ENCODE assay signal across 9 mouse cellular contexts in genomic region chr7:70330761-70331242, GRCm38 (mm10). TPM values are rescaled to one million over a fixed set of nuclear protein-coding genes. Genes with fewer than 3 reads are reported as not detected.
DNase-seq lines count a peak whose midpoint lies in the region; ATAC-seq and TF ChIP-seq lines count a peak whose summit lies in the region.
"Had no signal": no experiment of that assay in that cellular context is flagged by ENCODE, and none has a peak within 500 bp of the region (broad histone marks: within the 10 kb centered on the region; RNA-seq: fewer than 3 reads in every experiment).

No protein-coding gene starts in this region.

- H3K4me1 ChIP-seq in kidney, postnatal 0 days (replicated peaks; ENCODE audit: insufficient read depth, low read length), result peaks cover 9% of the 10 kb centered on the region; the same call in 1 of the 2 replicates
- H3K4me1 ChIP-seq in embryonic facial prominence, embryonic 11.5 days (ENCODE audit: control insufficient read depth, insufficient read depth, low read length), result peaks cover 4% of the 10 kb centered on the region
- H3K4me1 ChIP-seq in hindbrain, postnatal 0 days (ENCODE audit: insufficient read depth, low read length), result no peaks in the 10 kb centered on the region
- no peaks in the 10 kb centered on the region for H3K4me1 ChIP-seq in cerebellum, adult 2 months (ENCODE audit: control insufficient read depth, insufficient read depth, low read length)

- peak overlapping the region; percentile 54 for H3K4me3 ChIP-seq in kidney, postnatal 0 days (replicated peaks; ENCODE audit: low read depth, low read length)
- H3K4me3 ChIP-seq in embryonic facial prominence, embryonic 11.5 days (ENCODE audit: low read depth, low read length), result peak overlapping the region; percentile 42
- H3K4me3 ChIP-seq in hindbrain, postnatal 0 days (ENCODE audit: low read length), result peak overlapping the region; percentile 38
- no peak overlapping the region for H3K4me3 ChIP-seq in cerebellum, adult 2 months (replicated peaks; ENCODE audit: insufficient read depth, low read depth, low read length)

- no peak for DNase-seq in kidney, postnatal 0 days (ENCODE audit: low spot score)
- DNase-seq in kidney, adult 8-10 months, result no peak
- DNase-seq in embryonic facial prominence, embryonic 11.5 days (ENCODE audit: low spot score), result peak; percentile 54
- DNase-seq in hindbrain, postnatal 0 days (ENCODE audit: low spot score), result no peak
- peak; percentile 60 for DNase-seq in neural tube, embryonic 10.5 days (ENCODE audit: extremely low spot score, low spot score)
- no peak for DNase-seq in cerebellum, adult 2 months
- no peak for DNase-seq in adrenal gland, postnatal 4 days (ENCODE audit: low spot score in 2 of 2)
- no peak for DNase-seq in B cell, adult 2 months

- H3K9me3 ChIP-seq in kidney, postnatal 0 days (replicated peaks; ENCODE audit: low read length), result no peaks in the 10 kb centered on the region
- H3K9me3 ChIP-seq in embryonic facial prominence, embryonic 11.5 days (replicated peaks; ENCODE audit: control insufficient read depth, low read length), result no peaks in the 10 kb centered on the region
- no peaks in the 10 kb centered on the region for H3K9me3 ChIP-seq in hindbrain, postnatal 0 days (ENCODE audit: low read length)

- peak overlapping the region; percentile 88 for H3K4me2 ChIP-seq in kidney, postnatal 0 days (ENCODE audit: low read length)
- H3K4me2 ChIP-seq in embryonic facial prominence, embryonic 11.5 days (ENCODE audit: low read depth, low read length), result peak overlapping the region; percentile 89
- H3K4me2 ChIP-seq in hindbrain, postnatal 0 days (ENCODE audit: low read depth, low read length), result peak overlapping the region; percentile 71

- TF ChIP-seq CTCF in kidney, postnatal 0 days (IDR thresholded peaks at IDR 0.05; ENCODE audit: low read depth), result no peak
- TF ChIP-seq CTCF in hindbrain, postnatal 0 days (IDR thresholded peaks at IDR 0.05; ENCODE audit: low read depth), result no peak
- TF ChIP-seq CTCF in cerebellum, adult 2 months (IDR thresholded peaks at IDR 0.05; ENCODE audit: borderline replicate concordance, insufficient read depth, low read depth, low read length), result no peak

- H3K27me3 ChIP-seq in kidney, postnatal 0 days (ENCODE audit: insufficient read depth, low read length), result no peaks in the 10 kb centered on the region
- peaks cover 36% of the 10 kb centered on the region for H3K27me3 ChIP-seq in embryonic facial prominence, embryonic 11.5 days (ENCODE audit: control insufficient read depth, insufficient read depth, low read length)
- H3K27me3 ChIP-seq in hindbrain, postnatal 0 days (ENCODE audit: insufficient read depth, low read length), result peaks cover 67% of the 10 kb centered on the region
- H3K27me3 ChIP-seq in cerebellum, adult 2 months (ENCODE audit: control insufficient read depth, insufficient read depth, low read length), result peaks cover 10% of the 10 kb centered on the region; the same call in 1 of the 2 replicates
- H3K27me3 ChIP-seq: Patski had no signal

- peak; percentile 41 for ATAC-seq in kidney, postnatal 0 days (replicated peaks; ENCODE audit: low FRiP score, low read depth)
- ATAC-seq in embryonic facial prominence, embryonic 11.5 days (replicated peaks; ENCODE audit: insufficient number of reproducible peaks, low FRiP score, low TSS enrichment, low read depth), result peak; percentile 44
- ATAC-seq in hindbrain, postnatal 0 days, result peak; percentile 43; the same call in 1 of the 2 replicates

- peak overlapping the region; percentile 82 for H3K27ac ChIP-seq in kidney, postnatal 0 days
- 0 out of 2 replicates have a peak overlapping the region, but pooled peaks have one; percentile 7 for H3K27ac ChIP-seq in embryonic facial prominence, embryonic 11.5 days (replicated peaks; ENCODE audit: low read depth, low read length)
- H3K27ac ChIP-seq in hindbrain, postnatal 0 days, result peak overlapping the region; percentile 77
- no peak overlapping the region for H3K27ac ChIP-seq in cerebellum, adult 2 months (ENCODE audit: insufficient read depth, low read length)

- WGBS in kidney, postnatal 0 days, result 8% methylated on average over 19 of the region's 19 CpGs
- under 1% methylated on average over 19 of the region's 19 CpGs for WGBS in embryonic facial prominence, embryonic 11.5 days
- WGBS in hindbrain, postnatal 0 days, result 2% methylated on average over 19 of the region's 19 CpGs
- WGBS in cerebellum, adult 2 months, result 2% methylated on average over 19 of the region's 19 CpGs

- no peak for TF ChIP-seq POLR2A in cerebellum, adult 2 months (IDR thresholded peaks at IDR 0.05; ENCODE audit: borderline replicate concordance, insufficient read depth, low read length)

- no peaks in the 10 kb centered on the region for H3K36me3 ChIP-seq in kidney, postnatal 0 days (ENCODE audit: insufficient read depth, low read length)
- H3K36me3 ChIP-seq in embryonic facial prominence, embryonic 11.5 days (replicated peaks; ENCODE audit: control insufficient read depth, insufficient read depth, low read depth, low read length), result no peaks in the 10 kb centered on the region
- H3K36me3 ChIP-seq in hindbrain, postnatal 0 days (ENCODE audit: insufficient read depth, low read length), result no peaks in the 10 kb centered on the region

- H3K9ac ChIP-seq in kidney, postnatal 0 days (ENCODE audit: low read depth, low read length), result peak overlapping the region; percentile 69; the same call in 1 of the 2 replicates
- H3K9ac ChIP-seq in embryonic facial prominence, embryonic 11.5 days (replicated peaks; ENCODE audit: low read length), result no peak overlapping the region; the same call in 1 of the 2 replicates
- H3K9ac ChIP-seq in hindbrain, postnatal 0 days (replicated peaks; ENCODE audit: low read length), result no peak overlapping the region; the same call in 1 of the 2 replicates

RNA-seq across cellular contexts. Expression of gene Nr2f2, which starts 35.7 kb away (rescaled TPM):
- polyA plus RNA-seq in kidney, postnatal 0 days (2015; fragmentation: Nextera tagmentation; extraction: Ambion mirVana), result 190 and 203 TPM in 2 replicates
- 106 and 114 TPM in 2 replicates for polyA plus RNA-seq in embryonic facial prominence, embryonic 11.5 days (2014; fragmentation: Nextera tagmentation; extraction: Ambion mirVana)
- 33.2 and 43.1 TPM in 2 replicates for total RNA-seq in hindbrain, postnatal 0 days (2014; rRNA removed)
- 74.2 and 75.4 TPM in 2 replicates for polyA plus RNA-seq in hindbrain, postnatal 0 days (2015; fragmentation: Nextera tagmentation; extraction: Ambion mirVana)
- 25.5 and 28.9 TPM in 2 replicates for polyA plus RNA-seq in cerebellum, adult 2 months (2012; rRNA removed)
- 100 to 1,000 TPM; 143 to 160 TPM for total RNA-seq in adrenal gland, postnatal 4 days (2021)

Comparison
In these comparisons a context has a peak if more than half of its experiments do, and no peak if none do; other contexts are left out.
1. DNase-seq: peak in embryonic facial prominence, embryonic 11.5 days (single experiment) and neural tube, embryonic 10.5 days (single experiment); none in kidney, postnatal 0 days (single experiment), kidney, adult 8-10 months (0 of 2), hindbrain, postnatal 0 days (single experiment), cerebellum, adult 2 months (0 of 2), adrenal gland, postnatal 4 days (0 of 2) and B cell, adult 2 months (0 of 2).
2. Peak in every context shown above with its lines, with median percentiles within 50 percentile points of each other: ATAC-seq and H3K4me2 ChIP-seq.